Mouse (Mus musculus): ENCODE measurements around the gene Unc5a.

The Unc5a gene

GRCm38 (mm10) chr13:54955695-54956471 lies 6.7 kb downstream of the Unc5a start:
- DNase-seq (ENCODE audit: low spot score in 2 of 2) = peak in 1 of 2 experiments; percentile 11

DNA sequence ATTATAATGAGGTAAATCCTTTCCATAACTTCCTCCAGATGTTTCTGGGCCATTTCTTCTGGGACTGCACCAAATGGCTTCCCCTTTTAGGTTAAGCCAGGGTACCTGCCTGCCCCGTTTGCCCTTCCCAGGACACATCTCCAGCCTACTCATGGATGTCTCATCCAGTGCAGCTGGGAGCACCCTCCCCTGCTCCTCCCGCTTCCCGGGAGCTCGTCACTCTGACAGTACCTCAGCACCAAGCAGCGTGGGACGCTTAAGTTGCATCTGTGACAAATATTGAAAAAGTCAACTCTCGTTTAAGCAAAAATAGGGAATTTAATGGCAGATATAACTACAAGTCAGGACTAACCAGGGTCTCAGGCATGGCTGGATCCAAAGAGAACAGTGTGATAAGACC lies 8.1 kb downstream of the Unc5a start:
- DNase-seq (ENCODE audit: low spot score in 2 of 2) = no peak

DNA sequence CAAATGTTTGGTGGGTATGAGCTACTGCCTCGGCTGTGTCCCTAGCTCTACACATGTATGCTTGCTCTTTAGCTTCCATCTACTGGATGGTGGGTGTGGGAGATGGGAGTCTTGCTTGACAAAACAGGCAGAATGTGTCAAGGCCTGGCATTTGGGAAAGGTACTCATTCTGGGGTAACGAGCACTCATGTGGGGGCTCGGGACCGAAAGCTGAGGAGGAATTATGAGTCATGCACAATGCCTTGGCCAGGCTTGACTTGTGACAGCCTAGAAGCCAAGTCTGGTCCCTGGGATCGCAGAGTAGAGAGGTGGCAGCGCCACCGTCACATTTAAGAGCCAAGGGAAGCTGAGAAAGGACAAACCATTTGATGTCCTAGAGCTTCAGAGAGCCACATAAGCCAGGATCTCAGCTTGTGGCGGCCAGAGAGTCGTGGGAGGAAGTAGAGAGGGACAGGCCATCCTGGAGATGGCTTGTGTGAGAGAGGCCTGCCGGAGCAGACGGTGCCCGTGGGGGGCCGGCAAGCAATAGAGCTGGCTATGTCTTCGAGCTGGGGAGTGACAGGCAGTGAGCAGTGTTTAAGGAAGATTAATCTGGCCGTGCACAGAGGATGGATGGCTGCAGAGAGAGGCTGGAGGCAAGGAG lies 10.0 kb downstream of the Unc5a start:
- DNase-seq (ENCODE audit: low spot score in 2 of 2) = no peak

GRCm38 (mm10) chr13:54959842-54960241 lies 10.6 kb downstream of the Unc5a start:
- no peak for DNase-seq (ENCODE audit: low spot score in 2 of 2)

GRCm38 (mm10) chr13:54960491-54960890 lies 11.3 kb downstream of the Unc5a start:
- no peak for DNase-seq (ENCODE audit: low spot score in 2 of 2)

DNA sequence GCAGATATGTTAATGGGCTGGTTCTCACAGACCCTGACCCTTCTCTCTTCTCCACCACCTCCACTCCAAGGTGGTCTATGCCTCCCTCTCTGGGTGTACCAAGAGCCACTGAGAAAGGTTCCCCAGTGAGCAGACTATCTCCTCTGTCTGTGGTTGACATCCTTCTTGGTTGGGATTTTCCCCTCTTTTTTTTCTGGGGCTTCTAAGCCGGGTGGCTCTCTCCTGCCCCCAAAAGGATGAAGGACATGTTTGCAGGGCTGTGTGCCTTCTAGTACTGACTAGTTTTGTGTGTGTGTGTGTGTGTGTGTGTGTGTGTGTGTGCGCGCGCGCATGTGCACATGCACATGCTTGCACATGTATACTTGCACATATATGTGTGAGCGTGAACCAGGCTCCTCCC lies 16.0 kb downstream of the Unc5a start:
- DNase-seq (ENCODE audit: low spot score in 2 of 2) = no peak

GRCm38 (mm10) chr13:54967501-54967900 lies 18.3 kb downstream of the Unc5a start:
- no peak for DNase-seq (ENCODE audit: low spot score in 2 of 2)

GRCm38 (mm10) chr13:54968636-54969035 lies 19.4 kb downstream of the Unc5a start:
- DNase-seq (ENCODE audit: low spot score in 2 of 2) = no peak

- DNase-seq (ENCODE audit: low spot score in 2 of 2) = no peak
Measured at GRCm38 (mm10) chr13:54969513-54969912, 20.3 kb downstream of the Unc5a start.

DNA sequence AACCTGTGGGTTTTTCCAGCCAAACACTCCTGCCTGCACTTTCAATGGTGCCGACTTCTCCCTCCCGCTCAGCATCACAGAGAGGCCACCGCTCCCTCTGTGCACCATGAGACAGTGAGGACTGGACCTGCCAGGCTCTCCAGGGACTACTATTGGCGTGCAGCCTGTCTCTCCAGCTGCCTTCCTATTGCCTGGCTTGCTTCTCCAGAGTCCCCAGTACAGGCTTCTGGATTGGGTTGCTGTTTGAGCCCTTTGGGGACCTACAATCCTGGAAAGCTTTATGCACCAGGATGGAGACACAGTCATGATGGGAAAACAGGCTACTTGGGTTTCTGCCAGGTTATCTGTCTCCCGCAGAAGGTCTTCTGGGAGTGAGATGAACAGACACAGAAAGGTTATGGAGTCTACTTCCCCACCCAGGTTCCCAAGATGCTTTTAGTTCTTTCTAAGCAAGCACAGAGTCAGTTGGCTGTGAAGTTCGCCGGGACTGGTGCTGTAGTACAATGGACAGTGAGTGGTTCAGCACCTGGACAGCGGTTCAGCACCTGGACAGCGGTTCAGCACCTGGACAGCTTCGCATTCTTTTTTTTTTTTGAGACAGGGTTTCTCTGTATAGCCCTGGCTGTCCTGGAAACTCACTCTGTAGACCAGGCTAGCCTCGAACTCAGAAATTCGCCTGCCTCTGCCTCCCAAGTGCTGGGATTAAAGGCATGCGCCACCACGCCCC lies 21.5 kb downstream of the Unc5a start:
- DNase-seq (ENCODE audit: low spot score in 2 of 2) = no peak

DNA sequence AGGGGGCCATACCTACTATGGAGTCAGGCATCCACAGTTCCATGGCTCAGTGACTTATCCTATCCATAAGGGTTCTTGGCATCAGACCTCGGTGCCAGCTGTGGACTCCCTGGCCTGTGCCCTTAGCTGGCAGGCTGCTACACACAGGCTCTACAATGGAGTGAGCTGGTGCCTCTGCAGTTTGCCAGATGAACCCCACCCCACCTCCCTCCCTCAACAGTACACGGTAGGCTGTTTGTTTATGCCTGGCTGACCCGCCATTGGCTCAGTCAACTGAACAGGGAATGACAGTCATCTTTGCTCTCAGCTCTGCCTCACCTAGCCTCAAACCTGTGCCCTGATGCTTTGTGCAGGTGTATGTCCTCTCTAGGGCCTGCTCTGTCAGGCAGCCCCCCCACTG lies 26.3 kb downstream of the Unc5a start:
- DNase-seq (ENCODE audit: low spot score in 2 of 2) = no peak

GRCm38 (mm10) chr13:54978804-54979203 lies 29.6 kb downstream of the Unc5a start:
- DNase-seq (ENCODE audit: low spot score in 2 of 2) = no peak

DNA sequence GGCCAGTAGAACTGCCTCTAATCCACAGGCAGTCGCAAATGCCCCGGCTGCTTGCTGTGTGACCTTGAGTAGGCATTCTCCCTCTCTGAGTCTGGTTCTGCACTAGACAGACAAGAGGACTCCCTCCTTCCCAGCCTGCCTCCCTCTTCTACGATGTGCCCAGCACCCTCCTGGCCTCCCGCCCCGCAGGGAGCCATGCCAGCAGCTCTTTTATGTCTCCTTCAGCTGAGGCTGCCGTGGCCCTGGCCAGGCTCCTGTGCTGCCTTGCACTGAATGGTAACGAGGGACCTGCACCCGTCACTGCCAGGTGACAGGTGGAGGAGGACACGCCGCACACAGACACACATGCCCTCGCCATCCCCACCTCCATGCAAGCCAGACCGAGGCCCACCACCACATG lies 31.7 kb downstream of the Unc5a start:
- DNase-seq (ENCODE audit: low spot score in 2 of 2) = no peak

DNA sequence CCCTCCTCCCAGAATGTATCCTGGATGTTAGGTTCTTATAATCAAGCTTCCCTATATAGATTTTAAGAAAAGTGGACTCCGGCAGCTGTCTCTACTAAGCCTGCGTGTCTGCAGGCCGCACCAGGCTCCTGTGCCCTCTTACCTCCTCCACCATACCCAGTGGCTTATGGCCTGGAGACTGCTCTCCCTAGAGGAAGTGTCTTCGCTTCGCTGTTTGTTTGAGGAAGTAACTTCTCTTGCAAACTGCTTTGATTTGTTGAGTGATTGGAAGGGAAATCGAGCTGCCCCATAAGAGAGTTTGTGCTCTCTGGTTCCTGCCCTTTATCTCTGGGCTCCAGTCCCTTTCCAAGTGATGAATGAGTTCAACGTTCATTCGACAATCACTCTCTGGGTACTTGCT lies 33.8 kb downstream of the Unc5a start:
- DNase-seq (ENCODE audit: low spot score in 2 of 2) = no peak

GRCm38 (mm10) chr13:54983614-54984013 lies 34.4 kb downstream of the Unc5a start:
- no peak for DNase-seq (ENCODE audit: low spot score in 2 of 2)

GRCm38 (mm10) chr13:54987405-54987804 lies 38.2 kb downstream of the Unc5a start:
- DNase-seq (ENCODE audit: low spot score in 2 of 2) = no peak

DNA sequence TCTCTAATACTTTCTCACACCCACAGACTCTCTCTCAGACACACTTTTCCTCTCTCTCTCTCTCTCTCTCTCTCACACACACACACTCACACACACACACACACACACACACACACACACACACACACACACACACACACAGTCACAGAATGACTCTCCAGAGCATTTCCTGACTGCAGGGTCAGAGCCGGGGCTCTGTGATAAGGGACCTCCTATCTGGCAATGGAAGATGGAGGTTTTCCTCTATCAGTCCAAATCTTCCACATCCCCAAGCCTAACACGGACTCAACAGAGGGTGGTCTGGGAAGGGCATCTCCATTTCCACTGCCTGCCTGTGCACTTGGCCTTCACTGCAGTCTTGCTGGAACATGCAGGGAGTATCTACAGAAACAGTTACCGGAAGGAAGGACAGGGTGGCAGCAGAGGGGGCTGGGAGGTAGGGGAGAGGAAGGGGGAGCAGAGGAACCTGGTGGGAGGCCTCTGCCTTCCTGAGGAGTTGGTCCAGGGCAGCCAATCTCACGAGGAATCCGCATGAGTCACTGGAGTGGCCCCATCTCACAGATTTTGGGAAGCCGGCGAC lies 39.1 kb downstream of the Unc5a start:
- no peak for DNase-seq (ENCODE audit: low spot score in 2 of 2)

DNA sequence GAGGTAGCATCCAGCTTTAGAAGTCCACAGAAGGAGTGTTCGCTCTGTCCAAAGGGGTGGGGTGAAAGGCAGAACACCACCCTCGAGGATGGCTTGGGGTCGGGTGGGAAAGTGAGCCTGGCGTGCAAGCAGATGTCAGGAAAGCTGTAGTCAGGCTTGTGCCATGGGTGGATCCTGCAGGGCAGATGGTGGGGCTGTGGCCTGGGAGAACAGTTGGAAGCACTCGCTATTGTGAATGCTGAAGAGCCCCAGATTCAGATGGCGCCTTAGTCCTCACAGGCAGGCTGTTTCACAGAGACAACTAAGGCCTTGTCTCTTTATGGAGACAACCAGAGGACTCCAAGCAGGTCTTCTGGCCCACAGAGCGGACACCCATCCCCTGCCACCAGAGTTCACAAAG lies 43.0 kb downstream of the Unc5a start:
- DNase-seq (ENCODE audit: low spot score in 2 of 2) = no peak

- no peak for DNase-seq (ENCODE audit: low spot score in 2 of 2)
Measured at GRCm38 (mm10) chr13:54994576-54994975, 45.4 kb downstream of the Unc5a start.

- no peak for DNase-seq (ENCODE audit: low spot score in 2 of 2)
Measured at GRCm38 (mm10) chr13:54995161-54995560, 46.0 kb downstream of the Unc5a start.

- DNase-seq (ENCODE audit: low spot score in 2 of 2) = no peak
Measured at GRCm38 (mm10) chr13:54997568-54997967, 48.4 kb downstream of the Unc5a start.

DNA sequence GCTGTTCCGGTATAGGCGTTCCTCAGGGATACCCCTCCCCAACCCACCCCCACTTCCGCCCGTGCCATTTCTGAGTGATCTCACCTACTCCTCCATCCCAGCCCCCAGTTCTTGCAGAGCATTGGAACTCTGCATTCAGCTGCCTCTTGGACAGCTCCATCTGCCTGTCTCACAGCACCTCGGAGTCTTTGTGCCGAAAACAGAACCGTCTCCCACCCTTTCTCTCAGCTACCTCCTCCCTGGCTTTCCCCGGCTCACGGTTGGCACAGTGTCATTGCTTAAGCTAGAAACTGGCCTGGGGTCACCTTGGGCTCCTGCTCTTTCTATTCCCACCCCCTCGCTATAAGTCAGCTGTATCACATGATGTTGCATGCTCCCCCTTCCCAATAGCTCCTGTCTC lies 51.2 kb downstream of the Unc5a start:
- DNase-seq (ENCODE audit: low spot score in 2 of 2) = no peak
